Mouse (Mus musculus): Measurements from ENCODE around the gene Zfp764. TPM values are rescaled to one million over a fixed set of nuclear protein-coding genes. Genes with fewer than 3 reads are reported as not detected.

The Zfp764 gene
- polyA plus RNA-seq, 1 experiment from 2014 or later, result 4.0 TPM

DNA sequence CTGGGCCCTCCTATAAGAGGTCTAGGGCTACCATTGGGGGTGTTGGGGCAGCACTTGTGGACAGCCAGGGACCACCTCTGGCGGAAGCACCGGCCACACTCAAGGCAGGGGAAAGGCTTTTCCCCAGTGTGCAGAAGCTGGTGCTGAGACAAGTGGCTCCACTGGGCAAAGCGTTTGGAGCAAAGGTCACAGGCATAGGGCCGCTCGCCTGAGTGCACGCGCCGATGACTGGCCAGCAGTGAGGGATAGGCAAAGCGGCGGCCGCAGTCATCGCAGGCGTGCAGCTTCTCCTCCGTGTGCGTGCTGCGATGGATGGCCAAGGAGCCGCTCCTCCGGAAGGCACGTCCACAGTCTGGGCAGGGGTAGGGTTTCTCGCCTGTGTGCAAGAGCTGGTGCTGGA is 37.4 kb upstream of the Zfp764 start:
- DNase-seq (ENCODE audit: low spot score), result no peak
- WGBS, result 89% methylated on average over 20 of the region's 20 CpGs
- Histone ChIP-seq H3K4me3 (ENCODE audit: low read depth, low read length) (no peak overlapping the region), H3K9ac (ENCODE audit: low read length) (no peak overlapping the region), H3K4me2 (replicated peaks; ENCODE audit: low read depth) (no peak overlapping the region), H3K9me3 (ENCODE audit: control insufficient read depth, low read length) (no peaks in the 10 kb centered on the region), H3K27me3 (ENCODE audit: control insufficient read depth, insufficient read depth, low read length) (no peaks in the 10 kb centered on the region), H3K36me3 (ENCODE audit: control insufficient read depth, insufficient read depth, low read length) (peaks cover 9% of the 10 kb centered on the region; the same call in 1 of the 2 replicates), H3K4me1 (replicated peaks; ENCODE audit: control insufficient read depth, insufficient read depth) (no peaks in the 10 kb centered on the region), H3K27ac (replicated peaks) (no peak overlapping the region)
- no peak for ATAC-seq (ENCODE audit: low FRiP score, low TSS enrichment)
- TF ChIP-seq CTCF (IDR thresholded peaks at IDR 0.05; ENCODE audit: low read depth) (no peak), EP300 (optimal IDR thresholded peaks at IDR 0.05) (no peak)

GRCm38 (mm10) chr7:127437724-127438123 is 31.1 kb upstream of the Zfp764 start:
- whole genome bisulfite sequencing, result 94% methylated on average over 3 of the region's 3 CpGs
- H3K4me1 ChIP-seq (replicated peaks; ENCODE audit: control insufficient read depth, insufficient read depth), result no peaks in the 10 kb centered on the region
- no peaks in the 10 kb centered on the region for H3K27me3 ChIP-seq (ENCODE audit: control insufficient read depth, insufficient read depth, low read length)
- H3K36me3 ChIP-seq (ENCODE audit: control insufficient read depth, insufficient read depth, low read length), result no peaks in the 10 kb centered on the region
- peaks cover 5% of the 10 kb centered on the region; the same call in 1 of the 2 replicates for H3K9me3 ChIP-seq (ENCODE audit: control insufficient read depth, low read length)
- no peak overlapping the region for H3K27ac ChIP-seq (replicated peaks)
- H3K9ac ChIP-seq (ENCODE audit: low read length), result no peak overlapping the region
- TF ChIP-seq EP300 (optimal IDR thresholded peaks at IDR 0.05) (no peak), CTCF (IDR thresholded peaks at IDR 0.05; ENCODE audit: low read depth) (peak; percentile 58)
- ATAC-seq (ENCODE audit: low FRiP score, low TSS enrichment) (no peak), DNase-seq (ENCODE audit: low spot score) (no peak)
- H3K4me3 ChIP-seq (ENCODE audit: low read depth, low read length), result no peak overlapping the region
- no peak overlapping the region for H3K4me2 ChIP-seq (replicated peaks; ENCODE audit: low read depth)

DNA sequence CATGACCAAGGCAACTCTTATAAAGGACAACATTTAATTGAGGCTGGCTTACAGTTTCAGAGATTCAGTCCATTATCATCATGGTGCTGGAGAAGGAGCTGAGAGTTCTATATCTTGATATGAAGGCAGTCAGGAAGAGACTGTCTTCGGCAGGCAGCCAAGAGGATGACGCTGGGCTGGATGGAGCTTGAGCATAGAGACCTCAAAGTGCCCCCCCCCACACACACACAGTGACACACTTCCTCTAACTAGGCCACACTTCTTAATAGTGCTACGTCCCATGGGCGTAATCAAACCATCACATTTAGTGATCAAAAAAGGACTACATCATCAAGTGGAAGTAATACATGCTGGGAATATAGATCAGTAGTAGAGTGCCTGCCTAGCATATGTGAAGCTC is 28.6 kb upstream of the Zfp764 start:
- no peak for DNase-seq (ENCODE audit: low spot score)
- peaks cover 5% of the 10 kb centered on the region; the same call in 1 of the 2 replicates for H3K9me3 ChIP-seq (ENCODE audit: control insufficient read depth, low read length)
- H3K4me2 ChIP-seq (replicated peaks; ENCODE audit: low read depth), result no peak overlapping the region
- H3K4me3 ChIP-seq (ENCODE audit: low read depth, low read length), result no peak overlapping the region
- no peaks in the 10 kb centered on the region for H3K36me3 ChIP-seq (ENCODE audit: control insufficient read depth, insufficient read depth, low read length)
- no peak overlapping the region for H3K9ac ChIP-seq (ENCODE audit: low read length)
- no peak for ATAC-seq (ENCODE audit: low FRiP score, low TSS enrichment)
- no peak for TF ChIP-seq CTCF (IDR thresholded peaks at IDR 0.05; ENCODE audit: low read depth)
- TF ChIP-seq EP300 (optimal IDR thresholded peaks at IDR 0.05), result no peak
- no peaks in the 10 kb centered on the region for H3K4me1 ChIP-seq (replicated peaks; ENCODE audit: control insufficient read depth, insufficient read depth)
- H3K27me3 ChIP-seq (ENCODE audit: control insufficient read depth, insufficient read depth, low read length), result no peaks in the 10 kb centered on the region
- WGBS, result 88% methylated on average over 4 of the region's 4 CpGs
- no peak overlapping the region for H3K27ac ChIP-seq (replicated peaks)

DNA sequence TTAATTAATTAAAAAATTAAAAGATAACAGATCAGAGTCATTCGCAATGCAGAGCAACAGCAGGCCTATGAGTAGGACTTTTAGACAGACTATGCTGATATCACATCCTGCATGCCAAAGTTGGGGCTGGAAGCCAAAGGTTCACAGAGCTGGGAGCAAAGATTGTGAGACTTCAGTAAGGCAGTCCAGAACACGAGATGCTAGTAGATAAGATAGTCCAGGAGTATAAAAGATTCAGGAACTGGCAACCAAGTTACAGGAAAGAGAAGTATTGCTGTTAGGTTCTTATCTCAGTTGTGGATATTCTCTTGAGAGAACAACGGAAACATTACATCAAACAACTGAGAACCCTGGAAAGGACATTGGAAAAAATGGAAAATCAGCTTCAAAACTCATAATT is 19.7 kb upstream of the Zfp764 start:
- no peaks in the 10 kb centered on the region for H3K36me3 ChIP-seq (ENCODE audit: control insufficient read depth, insufficient read depth, low read length)
- H3K4me3 ChIP-seq (ENCODE audit: low read depth, low read length), result no peak overlapping the region
- peaks cover under 1% of the 10 kb centered on the region; the same call in 1 of the 2 replicates for H3K4me1 ChIP-seq (replicated peaks; ENCODE audit: control insufficient read depth, insufficient read depth)
- TF ChIP-seq EP300 (optimal IDR thresholded peaks at IDR 0.05) (no peak), CTCF (IDR thresholded peaks at IDR 0.05; ENCODE audit: low read depth) (no peak)
- DNase-seq (ENCODE audit: low spot score) (no peak), ATAC-seq (ENCODE audit: low FRiP score, low TSS enrichment) (no peak)
- H3K27me3 ChIP-seq (ENCODE audit: control insufficient read depth, insufficient read depth, low read length), result no peaks in the 10 kb centered on the region
- H3K9ac ChIP-seq (ENCODE audit: low read length), result no peak overlapping the region
- no peaks in the 10 kb centered on the region for H3K9me3 ChIP-seq (ENCODE audit: control insufficient read depth, low read length)
- 60% methylated on average over 3 of the region's 3 CpGs for WGBS
- H3K27ac ChIP-seq (replicated peaks), result no peak overlapping the region
- no peak overlapping the region for H3K4me2 ChIP-seq (replicated peaks; ENCODE audit: low read depth)

DNA sequence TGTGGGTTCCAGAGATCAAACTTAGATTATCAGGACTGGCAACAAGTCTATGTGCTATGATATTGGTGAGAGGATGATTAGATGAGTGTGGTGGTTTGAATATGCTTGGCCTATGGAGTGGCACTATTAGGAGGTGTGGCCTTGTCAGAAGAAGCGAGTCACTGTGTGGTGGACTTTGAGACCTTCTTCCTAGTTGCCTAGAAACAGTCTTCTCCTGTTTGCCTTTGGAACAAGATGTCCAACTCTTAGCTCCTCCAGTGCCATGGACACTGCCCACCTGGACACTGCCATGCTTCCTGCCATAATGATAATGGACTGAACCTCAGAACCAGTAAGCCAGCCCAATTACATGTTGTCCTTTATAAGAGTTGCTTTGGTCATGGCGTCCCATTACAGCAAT is 19.3 kb upstream of the Zfp764 start:
- Histone ChIP-seq H3K4me1 (replicated peaks; ENCODE audit: control insufficient read depth, insufficient read depth) (peaks cover 5% of the 10 kb centered on the region; the same call in 1 of the 2 replicates), H3K4me3 (ENCODE audit: low read depth, low read length) (no peak overlapping the region), H3K9ac (ENCODE audit: low read length) (no peak overlapping the region), H3K27me3 (ENCODE audit: control insufficient read depth, insufficient read depth, low read length) (no peaks in the 10 kb centered on the region), H3K4me2 (replicated peaks; ENCODE audit: low read depth) (no peak overlapping the region), H3K27ac (replicated peaks) (no peak overlapping the region), H3K36me3 (ENCODE audit: control insufficient read depth, insufficient read depth, low read length) (no peaks in the 10 kb centered on the region), H3K9me3 (ENCODE audit: control insufficient read depth, low read length) (no peaks in the 10 kb centered on the region)
- TF ChIP-seq CTCF (IDR thresholded peaks at IDR 0.05; ENCODE audit: low read depth) (no peak), EP300 (optimal IDR thresholded peaks at IDR 0.05) (no peak)
- 82% methylated on average over 2 of the region's 2 CpGs for WGBS
- no peak for DNase-seq (ENCODE audit: low spot score)
- ATAC-seq (ENCODE audit: low FRiP score, low TSS enrichment), result no peak; the same call in 1 of the 2 replicates

GRCm38 (mm10) chr7:127425291-127425690 is 18.7 kb upstream of the Zfp764 start:
- H3K9me3 ChIP-seq (ENCODE audit: control insufficient read depth, low read length), result no peaks in the 10 kb centered on the region
- TF ChIP-seq CTCF (IDR thresholded peaks at IDR 0.05; ENCODE audit: low read depth), result no peak
- TF ChIP-seq EP300 (optimal IDR thresholded peaks at IDR 0.05), result no peak
- H3K27me3 ChIP-seq (ENCODE audit: control insufficient read depth, insufficient read depth, low read length), result no peaks in the 10 kb centered on the region
- DNase-seq (ENCODE audit: low spot score), result no peak
- ATAC-seq (ENCODE audit: low FRiP score, low TSS enrichment), result no peak
- H3K9ac ChIP-seq (ENCODE audit: low read length), result no peak overlapping the region
- peaks cover 5% of the 10 kb centered on the region; the same call in 1 of the 2 replicates for H3K4me1 ChIP-seq (replicated peaks; ENCODE audit: control insufficient read depth, insufficient read depth)
- no peak overlapping the region for H3K4me2 ChIP-seq (replicated peaks; ENCODE audit: low read depth)
- no peaks in the 10 kb centered on the region for H3K36me3 ChIP-seq (ENCODE audit: control insufficient read depth, insufficient read depth, low read length)
- no peak overlapping the region for H3K4me3 ChIP-seq (ENCODE audit: low read depth, low read length)
- WGBS, result 84% methylated on average over 3 of the region's 3 CpGs
- no peak overlapping the region for H3K27ac ChIP-seq (replicated peaks)

All from stomach, postnatal 0 days (tissue).